Mouse (Mus musculus): Measurements from ENCODE around the gene Ulk1. TPM values are rescaled to one million over a fixed set of nuclear protein-coding genes. Genes with fewer than 3 reads are reported as not detected.
A peak's percentile ranks its signal among the peaks of the same experiment; 100 is the strongest.
"Not testable (repeated sequence)": the region's sequence is repeated elsewhere in the genome, so short reads cannot be mapped to it uniquely, and the experiment has no call there.

Gene Ulk1
- total RNA-seq (2021), result 10 to 100 TPM; 62.4 to 70.3 TPM
- long read RNA-seq, full-length matches to known transcripts, result 31 of 76 reads
- long read RNA-seq, partial matches to known transcripts, result 29 of 76 reads
- long read RNA-seq, other reads (novel, unspliced or antisense), result 16 of 76 reads

- DNase-seq (ENCODE audit: low spot score in 2 of 2), result peak; percentile 99
Measured at GRCm38 (mm10) chr5:110809667-110810325, at the start of gene Ulk1. Ulk1 (minus strand) TSS chr5:110810097.

DNA sequence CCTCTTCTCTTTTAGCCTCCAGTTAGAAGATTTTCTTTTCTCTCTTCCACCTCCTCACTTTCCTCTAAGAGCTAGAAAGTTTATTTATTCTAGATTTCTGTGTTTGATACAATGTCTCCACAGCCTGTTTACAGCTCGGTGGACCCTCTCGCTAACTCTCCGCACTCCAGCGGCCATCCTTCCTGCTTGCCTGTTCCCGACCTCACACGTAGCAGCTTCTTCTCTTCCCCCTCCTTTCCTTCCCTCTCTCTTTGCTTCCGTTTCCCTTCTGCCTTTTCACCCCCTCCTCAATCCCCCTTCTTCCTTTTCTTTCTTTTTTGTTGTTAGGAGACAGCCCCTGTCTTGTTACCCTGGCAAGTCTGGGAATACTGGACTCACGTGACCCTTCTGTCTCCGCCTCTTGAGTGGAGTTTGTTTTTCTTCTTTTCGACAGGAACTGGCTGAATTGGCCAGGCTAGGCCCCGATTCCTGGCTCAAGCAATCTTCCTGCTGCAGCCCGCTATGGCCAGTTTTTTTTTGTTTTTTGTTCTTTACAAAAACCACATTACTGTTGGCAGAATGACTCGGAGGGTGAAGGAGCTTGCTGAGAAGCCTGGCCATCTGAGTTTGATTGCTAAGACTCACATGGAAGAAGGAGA is 49.2 kb upstream of the Ulk1 start:
- DNase-seq (ENCODE audit: low spot score in 2 of 2), result peak in 1 of 2 experiments; percentile 46

GRCm38 (mm10) chr5:110857091-110857490 is 47.2 kb upstream of the Ulk1 start:
- no peak for DNase-seq (ENCODE audit: low spot score in 2 of 2)

GRCm38 (mm10) chr5:110852990-110853389 is 43.1 kb upstream of the Ulk1 start:
- DNase-seq (ENCODE audit: low spot score in 2 of 2), result no peak

GRCm38 (mm10) chr5:110841046-110841862 is 31.4 kb upstream of the Ulk1 start:
- no peak for DNase-seq (ENCODE audit: low spot score in 2 of 2)

DNA sequence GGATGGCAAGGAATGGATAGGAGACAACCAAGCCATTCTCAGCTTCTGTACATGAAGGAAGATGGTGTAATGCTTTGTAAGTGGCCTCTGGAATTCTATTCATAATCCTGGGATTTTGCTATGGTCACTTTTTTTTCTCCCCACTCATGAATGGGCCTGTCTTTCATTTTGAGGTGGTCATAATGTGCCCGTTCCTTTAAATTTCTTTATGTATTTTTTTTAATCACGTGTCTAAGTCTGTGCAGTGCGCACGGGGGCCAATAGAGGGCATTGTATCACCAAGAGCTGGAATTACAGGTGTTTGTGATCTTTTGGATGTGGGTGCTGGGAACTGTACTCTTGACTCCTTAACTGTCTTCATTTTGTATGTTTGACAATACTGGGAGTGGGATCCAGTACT is 30.6 kb upstream of the Ulk1 start:
- peak in 1 of 2 experiments; percentile 30 for DNase-seq (ENCODE audit: low spot score in 2 of 2)

GRCm38 (mm10) chr5:110839678-110840365 is 29.9 kb upstream of the Ulk1 start, which contains the start of the genes Hscb and Chek2:
Hscb (minus strand) TSS chr5:110839777.
Chek2 (plus strand) TSS chr5:110839979.
- peak; percentile 97 to 99 for DNase-seq (ENCODE audit: low spot score in 2 of 2)

GRCm38 (mm10) chr5:110839038-110839677 is 29.3 kb upstream of the Ulk1 start:
- no peak for DNase-seq (ENCODE audit: low spot score in 2 of 2)

DNA sequence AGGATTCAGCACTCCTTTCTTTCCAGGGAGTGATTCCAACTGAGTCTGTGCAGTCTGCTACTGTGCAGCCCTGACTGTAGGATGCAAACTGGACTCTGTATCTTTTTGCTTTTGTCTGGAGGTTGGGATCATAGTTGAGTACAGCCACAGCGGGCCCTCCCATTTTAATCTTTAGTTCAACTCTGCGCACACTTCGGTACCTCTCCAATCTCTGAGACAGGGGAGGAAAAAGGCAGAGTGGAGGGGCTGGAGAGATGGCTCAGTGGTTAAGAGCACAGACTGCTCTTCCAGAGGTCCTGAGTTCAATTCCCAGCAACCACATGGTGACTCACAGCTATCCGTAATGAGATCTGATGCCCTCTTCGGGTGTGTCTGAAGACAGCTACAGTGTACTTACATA is 28.1 kb upstream of the Ulk1 start:
- not testable (repeated sequence) for DNase-seq (ENCODE audit: low spot score in 2 of 2)

- DNase-seq (ENCODE audit: low spot score in 2 of 2), result peak; percentile 15 to 66
Measured at GRCm38 (mm10) chr5:110835959-110836358, 26.1 kb upstream of the Ulk1 start.

GRCm38 (mm10) chr5:110831036-110831720 is 21.3 kb upstream of the Ulk1 start:
- no peak for DNase-seq (ENCODE audit: low spot score in 2 of 2)

GRCm38 (mm10) chr5:110827576-110827975 is 17.7 kb upstream of the Ulk1 start:
- DNase-seq (ENCODE audit: low spot score in 2 of 2), result no peak

GRCm38 (mm10) chr5:110826781-110827495 is 17.0 kb upstream of the Ulk1 start:
- DNase-seq (ENCODE audit: low spot score in 2 of 2), result no peak

DNA sequence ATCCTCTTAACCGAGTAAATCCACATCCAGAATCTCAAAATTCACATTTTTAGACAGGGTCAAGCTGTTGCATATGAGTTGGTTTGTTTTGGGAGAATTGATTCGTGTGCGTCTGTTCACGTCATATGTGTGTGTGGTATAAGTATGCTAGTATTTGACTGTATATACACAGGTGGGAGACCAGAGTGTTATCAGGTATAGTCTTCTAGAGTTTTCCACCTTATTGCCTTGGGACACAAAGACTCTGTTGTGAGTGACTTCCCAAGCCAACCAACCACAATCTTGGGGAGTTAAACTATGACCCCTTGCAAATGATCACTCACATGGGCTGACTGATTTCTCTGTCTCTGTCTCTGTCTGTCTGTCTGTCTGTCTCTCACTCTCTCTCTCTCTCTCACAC is 14.5 kb upstream of the Ulk1 start:
- DNase-seq (ENCODE audit: low spot score in 2 of 2), result no peak

DNA sequence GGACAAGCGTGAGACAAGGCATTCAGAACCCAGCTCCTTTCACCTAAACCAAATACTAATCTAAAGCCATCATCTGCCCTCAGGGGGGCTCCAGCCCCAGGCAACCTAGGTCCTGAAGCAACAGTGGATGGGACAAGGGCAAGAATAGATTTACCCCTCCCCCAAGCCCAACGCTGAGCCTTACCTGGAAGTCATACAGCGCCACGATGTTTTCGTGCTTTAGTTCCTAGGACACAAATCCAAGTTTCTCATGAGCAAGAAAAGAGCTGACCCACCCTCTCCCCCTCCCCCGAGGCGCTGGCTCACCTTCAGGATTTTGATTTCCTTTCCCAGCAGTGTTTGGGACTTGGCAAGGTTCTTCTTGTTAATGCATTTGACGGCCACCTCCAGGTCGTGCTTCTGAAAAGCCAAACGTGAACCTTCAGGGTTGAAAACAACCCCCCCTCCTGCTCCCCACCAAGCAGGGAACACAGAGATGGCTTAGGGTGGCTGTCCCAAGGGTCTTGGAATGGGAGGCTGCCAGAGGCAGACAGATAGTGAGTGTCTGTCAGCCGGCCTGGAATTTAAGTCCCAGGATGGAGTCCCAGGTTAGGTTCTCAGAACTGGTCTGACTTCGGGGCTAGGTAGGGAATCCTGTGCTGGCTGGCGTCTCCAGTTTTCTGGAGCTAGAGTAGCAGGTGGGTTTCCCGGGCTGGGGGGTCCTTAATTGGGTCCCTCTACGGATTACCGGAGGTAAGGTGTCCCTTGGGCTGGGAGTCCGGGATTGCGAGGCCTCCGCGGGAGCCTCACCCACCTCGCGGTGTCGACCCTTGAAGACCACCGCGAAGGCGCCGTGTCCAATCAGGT is 853 bp downstream of the Ulk1 start:
- DNase-seq (ENCODE audit: low spot score in 2 of 2), result no peak

DNA sequence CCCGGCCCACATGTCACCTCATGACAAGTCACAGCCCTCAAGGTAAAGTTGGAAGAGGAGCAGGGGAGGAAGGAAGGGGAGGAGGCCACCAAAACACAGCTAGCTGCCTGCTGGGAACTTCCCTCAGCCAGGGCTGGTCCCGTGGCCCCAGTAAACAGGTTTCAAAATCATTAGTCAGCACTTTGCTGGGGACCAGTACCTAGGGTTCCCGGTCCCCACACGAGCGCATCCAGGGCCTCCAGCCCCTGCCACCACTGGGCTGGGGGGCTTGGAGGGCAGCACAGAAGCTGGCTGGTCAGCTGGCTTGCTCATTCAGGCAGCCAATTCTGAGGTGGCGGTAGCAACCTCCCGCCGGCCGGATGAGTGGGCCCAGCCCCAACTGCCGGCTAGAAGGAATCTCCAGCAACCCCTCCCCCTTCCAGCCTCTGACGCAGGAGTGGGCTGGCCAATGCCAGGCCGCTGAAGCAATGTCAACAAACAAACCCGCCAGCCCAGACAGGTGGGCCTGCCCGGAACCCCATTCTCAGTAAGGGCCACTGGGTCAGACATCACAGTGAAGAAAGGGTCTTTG is 1.8 kb downstream of the Ulk1 start:
- peak; percentile 64 to 78 for DNase-seq (ENCODE audit: low spot score in 2 of 2)

DNA sequence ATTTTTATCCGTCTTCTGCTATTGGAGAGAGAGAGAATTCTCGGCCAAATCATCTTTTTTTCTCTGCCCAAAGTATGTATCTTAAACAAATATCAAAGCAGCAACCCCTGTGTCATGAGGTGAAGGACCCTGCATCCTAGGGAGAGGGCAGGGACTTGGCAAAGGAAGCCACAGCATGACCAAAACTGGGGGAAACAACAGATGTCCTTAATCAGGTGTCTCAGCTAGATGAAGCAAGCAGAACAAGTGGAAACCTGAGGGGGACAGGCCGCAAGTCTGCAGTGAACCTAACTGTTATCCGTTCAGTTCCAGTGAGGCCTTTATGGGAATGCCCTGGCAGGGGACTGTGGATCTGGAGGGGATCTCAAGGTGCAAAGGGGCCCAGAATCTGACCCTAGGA is 2.4 kb downstream of the Ulk1 start:
- no peak for DNase-seq (ENCODE audit: low spot score in 2 of 2)

DNA sequence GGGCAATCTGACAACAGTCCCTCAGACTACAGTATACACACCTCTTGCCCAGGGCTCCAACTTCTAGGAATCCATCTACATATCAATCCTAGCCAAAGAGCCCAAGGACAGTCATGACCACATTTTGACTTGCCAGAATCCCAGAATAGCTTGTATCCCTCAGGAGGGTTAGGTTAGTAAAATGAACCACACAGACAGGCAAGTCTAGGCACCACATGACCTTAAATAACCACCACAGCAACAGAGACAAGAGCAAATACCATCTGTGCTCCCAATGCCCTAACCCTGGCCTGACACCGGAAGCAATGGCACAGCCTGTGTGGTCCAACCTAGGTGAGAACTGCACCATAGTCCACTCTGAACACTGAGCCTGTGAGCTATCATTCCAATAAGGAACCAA is 3.2 kb downstream of the Ulk1 start:
- no peak for DNase-seq (ENCODE audit: low spot score in 2 of 2)
